Mouse (Mus musculus) MEL (cell line): ENCODE results near the gene Dnah17.

Experiments used
- CHD2 ChIP-seq: IDR thresholded peaks from 2 replicates; pipeline ENCODE4 v1.6.1; 2011; ENCODE audit warnings: low read length, improper control_type of control experiment
- CTCF ChIP-seq, 3 experiments: IDR thresholded peaks in 2 of 3; conservative IDR thresholded peaks in 1 of 3; 2 replicates each; pipeline ENCODE4 v1.5.1; 2011 to 2012; ENCODE audit warnings: low read length in 3 of 3, low read depth in 2 of 3, mild to moderate bottlenecking in 2 of 3, improper control_type of control experiment in 1 of 3, inconsistent platforms in 1 of 3, mixed read lengths in 1 of 3, moderate library complexity in 1 of 3; ENCODE audit not compliant: control insufficient read depth in 1 of 3, insufficient read depth in 1 of 3, poor library complexity in 1 of 3, severe bottlenecking in 1 of 3
- EP300 ChIP-seq, 2 experiments: IDR thresholded peaks; 2 replicates each; pipeline ENCODE4 v1.6.1; 2011; ENCODE audit warnings: improper control_type of control experiment in 2 of 2, low read length in 2 of 2, low read depth in 1 of 2, mild to moderate bottlenecking in 1 of 2
- HCFC1 ChIP-seq: IDR thresholded peaks from 2 replicates; pipeline ENCODE4 v1.6.1; 2012; ENCODE audit warnings: low read depth, mild to moderate bottlenecking, inconsistent platforms, low read length, improper control_type of control experiment, moderate library complexity
- JUND ChIP-seq: IDR thresholded peaks from 2 replicates; pipeline ENCODE4 v1.6.1; 2011; ENCODE audit warnings: low read depth, mild to moderate bottlenecking, improper control_type of control experiment, low read length
- KAT2A ChIP-seq: conservative IDR thresholded peaks from 2 replicates; pipeline ENCODE4 v1.6.1; 2012; ENCODE audit warnings: low read depth, low read length, improper control_type of control experiment, inconsistent platforms
- MAX ChIP-seq: IDR thresholded peaks from 2 replicates; pipeline ENCODE4 v1.6.1; 2011; ENCODE audit warnings: low read length, improper control_type of control experiment
- POLR2AphosphoS2 ChIP-seq: IDR thresholded peaks from 2 replicates; pipeline ENCODE4 v1.6.1; 2011; ENCODE audit warnings: low read length, improper control_type of control experiment
- RAD21 ChIP-seq: IDR thresholded peaks from 2 replicates; pipeline ENCODE4 v1.6.1; 2011; ENCODE audit warnings: mild to moderate bottlenecking, low read depth, low read length, improper control_type of control experiment
- TAL1 ChIP-seq: IDR thresholded peaks from 2 replicates; pipeline ENCODE4 v1.6.1; 2012; ENCODE audit warnings: mild to moderate bottlenecking, inconsistent platforms, low read length, moderate library complexity, mixed read lengths
- UBTF ChIP-seq: IDR thresholded peaks from 2 replicates; pipeline ENCODE4 v1.6.1; 2012; ENCODE audit warnings: low read depth, mild to moderate bottlenecking, inconsistent platforms, low read length, improper control_type of control experiment, moderate library complexity, borderline replicate concordance; ENCODE audit not compliant: insufficient read depth
- USF1 ChIP-seq: IDR thresholded peaks from 2 replicates; pipeline ENCODE4 v1.6.1; 2014; ENCODE audit warnings: low read depth, mild to moderate bottlenecking, inconsistent platforms, low read length, improper control_type of control experiment, moderate library complexity

- no peak for TF ChIP-seq JUND
- TF ChIP-seq MAX, result no peak
- TF ChIP-seq EP300 (IDR thresholded peaks at IDR 0.05; ENCODE audit: low read depth in 1 of 2, low read length in 2 of 2), result no peak
- TF ChIP-seq KAT2A, result no peak
- no peak for TF ChIP-seq USF1
- no peak for TF ChIP-seq CHD2
- TF ChIP-seq UBTF, result no peak
- TF ChIP-seq POLR2AphosphoS2, result no peak
- no peak for TF ChIP-seq TAL1
- no peak for TF ChIP-seq RAD21
- TF ChIP-seq CTCF (IDR thresholded peaks at IDR 0.05 in 2 of 3, conservative IDR thresholded peaks at IDR 0.05 in 1 of 3; ENCODE audit: control insufficient read depth in 1 of 3, insufficient read depth in 1 of 3, low read depth in 2 of 3, low read length in 3 of 3, poor library complexity in 1 of 3, severe bottlenecking in 1 of 3), result no peak
- no peak for TF ChIP-seq HCFC1
Measured at GRCm38 (mm10) chr11:118150115-118150701, 19.8 kb upstream of the Dnah17 start.
